Mouse (Mus musculus): ENCODE data around the gene Podxl.

DNA sequence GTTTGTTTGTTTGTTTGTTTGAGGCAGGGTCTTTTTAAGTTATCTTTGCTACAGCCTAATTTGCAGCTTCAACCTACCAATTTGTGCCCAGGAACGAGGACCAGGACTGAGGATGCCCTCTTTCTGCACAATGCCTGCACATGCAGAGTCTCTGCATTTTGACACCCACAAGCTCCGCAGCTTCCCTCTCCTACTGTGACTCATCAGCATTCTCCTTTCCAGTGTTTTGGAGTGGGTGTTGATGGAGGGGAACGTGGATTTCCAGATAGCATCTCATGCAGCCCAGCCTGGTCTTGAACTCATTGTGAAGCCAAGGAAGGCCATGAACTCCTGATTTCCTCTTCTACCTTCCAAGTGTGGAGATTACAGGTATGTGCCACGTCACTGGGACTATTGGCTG lies 11.3 kb upstream of the Podxl start:
- TF ChIP-seq CTCF (IDR thresholded peaks at IDR 0.05; ENCODE audit: low read depth) (no peak), EP300 (IDR thresholded peaks at IDR 0.05; ENCODE audit: low read depth) (no peak)
